Mouse (Mus musculus) liver, postnatal 0 days (tissue): ENCODE measurements at regions not wholly inside any gene's neighbourhood (a gene's known extent, or its start where the extent isn't known, plus 50 kb on each side); places are given as distances from the start of the nearest gene placed in this dataset.

Source experiments
- ATAC-seq: fragments of 200-750 bp; cut with Nextera tagmentation; 2 replicates; pipeline ENCODE4 v1.8.0; 2017; ENCODE audit warnings: mild to moderate bottlenecking, moderate library complexity
- DNase-seq: peaks from one replicate; pipeline ENCODE4 v3.0.0-alpha.2; 2016
- H3K27ac ChIP-seq: fragments of 300-500 bp; sonication (generic); 2 replicates; pipeline ENCODE4 v1.5.1; 2014; ENCODE audit warnings: antibody characterized with exemption, moderate library complexity, mild to moderate bottlenecking, low read depth
- H3K27me3 ChIP-seq: fragments of 300-500 bp; sonication (generic); 2 replicates; pipeline ENCODE4 v1.6.1; 2014; ENCODE audit warnings: low read length, control low read depth, mixed read lengths; ENCODE audit not compliant: insufficient read depth
- H3K36me3 ChIP-seq: fragments of 300-500 bp; sonication (generic); replicated peaks from 2 replicates; pipeline ENCODE4 v1.6.1; 2014; ENCODE audit warnings: mild to moderate bottlenecking, control low read depth, low read length, moderate library complexity, mixed read lengths; ENCODE audit not compliant: insufficient read depth
- H3K4me1 ChIP-seq: fragments of 300-500 bp; sonication (generic); 2 replicates; pipeline ENCODE4 v1.6.1; 2014; ENCODE audit warnings: antibody characterized with exemption, mild to moderate bottlenecking, control low read depth; ENCODE audit not compliant: insufficient read depth
- H3K4me2 ChIP-seq: fragments of 300-500 bp; sonication (generic); 2 replicates; pipeline ENCODE4 v1.6.1; 2014; ENCODE audit warnings: low read depth, mild to moderate bottlenecking, low read length, moderate library complexity, mixed read lengths
- H3K4me3 ChIP-seq: fragments of 300-500 bp; sonication (generic); 2 replicates; pipeline ENCODE4 v1.5.1; 2014; ENCODE audit warnings: low read depth, low read length
- H3K9ac ChIP-seq: fragments of 300-500 bp; sonication (generic); replicated peaks from 2 replicates; pipeline ENCODE4 v1.6.1; 2014; ENCODE audit warnings: mild to moderate bottlenecking, moderate library complexity
- H3K9me3 ChIP-seq: fragments of 300-500 bp; sonication (generic); 2 replicates; pipeline ENCODE4 v1.6.1; 2016; ENCODE audit warnings: mild to moderate bottlenecking, control low read depth, low read length, mixed read lengths
- CTCF ChIP-seq: sonication (generic); IDR thresholded peaks from 2 replicates; pipeline ENCODE4 v1.5.1; 2016; ENCODE audit warnings: antibody characterized with exemption, low read depth
- EP300 ChIP-seq: IDR thresholded peaks from 2 replicates; pipeline ENCODE4 v1.6.1; 2016; ENCODE audit warnings: antibody characterized with exemption, low read depth, mild to moderate bottlenecking
- WGBS: fragments of 180-500 bp; shearing (Covaris S2); extraction: QIAGEN DNeasy Blood & Tissue Kit; methylation state at CpG from one replicate; pipeline ENCODE4 v1.1.7; 2014; ENCODE audit not compliant: insufficient replicate concordance; 5-methylcytosine and 5-hydroxymethylcytosine counted together

DNA sequence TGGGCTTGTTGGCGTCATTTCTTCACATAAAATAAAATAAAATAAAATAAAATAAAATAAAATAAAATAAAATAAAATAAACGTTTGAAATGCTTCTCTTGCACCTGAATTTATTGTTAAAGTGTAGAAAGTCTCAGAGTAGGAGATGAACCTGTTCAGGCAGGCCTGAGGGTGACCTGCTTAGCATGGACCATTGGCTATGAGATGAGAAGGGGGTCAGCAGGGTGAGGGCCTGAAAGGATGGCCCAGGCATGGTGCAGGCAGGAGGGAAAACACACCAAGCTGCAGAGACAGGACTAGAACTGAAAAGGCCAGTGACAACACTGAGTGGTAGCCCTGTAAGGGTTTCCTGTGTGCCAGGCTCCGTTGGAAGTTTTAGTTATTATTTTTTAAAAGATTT, 67.3 kb downstream of the Gpr6 start:
- H3K27ac ChIP-seq = no peak overlapping the region
- DNase-seq = no peak

DNA sequence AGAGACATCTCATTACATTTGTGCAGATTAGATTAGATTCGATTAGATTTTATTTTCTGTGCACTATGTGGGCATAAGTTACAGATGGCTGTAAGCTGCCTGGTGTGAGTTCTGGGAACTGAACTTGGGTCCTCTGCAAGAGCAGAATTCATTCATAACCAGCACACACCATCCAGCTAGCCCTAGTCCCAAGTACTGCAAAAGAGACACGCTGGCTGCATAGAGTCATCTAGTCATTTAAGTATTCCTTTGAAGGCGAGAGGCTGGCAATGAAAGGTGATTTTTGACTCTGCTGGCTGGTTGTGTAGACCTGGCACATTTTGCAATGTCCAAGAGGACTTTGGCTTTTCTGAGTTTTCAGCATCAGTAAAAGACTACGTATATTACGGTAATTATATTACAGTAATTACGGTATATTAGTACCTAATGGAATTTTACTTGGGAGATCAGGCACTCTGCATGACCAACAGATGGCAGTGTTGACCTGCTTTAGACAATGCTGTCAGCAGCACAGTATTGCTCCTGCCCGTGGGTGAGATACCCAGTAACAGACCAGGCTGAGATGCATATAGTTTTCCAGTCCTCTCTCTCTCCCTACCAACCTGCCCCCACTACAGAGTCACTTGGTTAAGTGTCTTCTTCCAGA, 67.9 kb downstream of the Gpr6 start:
- Histone ChIP-seq H3K9ac (no peak overlapping the region), H3K36me3 (no peaks in the 10 kb centered on the region), H3K27me3 (no peaks in the 10 kb centered on the region), H3K4me1 (peaks cover 22% of the 10 kb centered on the region), H3K4me2 (no peak overlapping the region), H3K4me3 (no peak overlapping the region), H3K9me3 (no peaks in the 10 kb centered on the region), H3K27ac (no peak overlapping the region)
- peak; percentile 96 for TF ChIP-seq CTCF
- no peak for TF ChIP-seq EP300
- DNase-seq (peak; percentile 75), ATAC-seq (peak; percentile 62)
- WGBS = 27% methylated on average over 7 of the region's 7 CpGs

More for the DNA sequence above, 67.3 kb downstream of the Gpr6 start:
- 65% methylated on average over 3 of the region's 3 CpGs for WGBS
- TF ChIP-seq CTCF = no peak
- no peak for ATAC-seq
- H3K27me3 ChIP-seq = no peaks in the 10 kb centered on the region
- no peak overlapping the region for H3K4me2 ChIP-seq
- H3K36me3 ChIP-seq = no peaks in the 10 kb centered on the region
- H3K4me1 ChIP-seq = peaks cover 22% of the 10 kb centered on the region
- H3K4me3 ChIP-seq = no peak overlapping the region
- H3K9me3 ChIP-seq = no peaks in the 10 kb centered on the region
- no peak overlapping the region for H3K9ac ChIP-seq

DNA sequence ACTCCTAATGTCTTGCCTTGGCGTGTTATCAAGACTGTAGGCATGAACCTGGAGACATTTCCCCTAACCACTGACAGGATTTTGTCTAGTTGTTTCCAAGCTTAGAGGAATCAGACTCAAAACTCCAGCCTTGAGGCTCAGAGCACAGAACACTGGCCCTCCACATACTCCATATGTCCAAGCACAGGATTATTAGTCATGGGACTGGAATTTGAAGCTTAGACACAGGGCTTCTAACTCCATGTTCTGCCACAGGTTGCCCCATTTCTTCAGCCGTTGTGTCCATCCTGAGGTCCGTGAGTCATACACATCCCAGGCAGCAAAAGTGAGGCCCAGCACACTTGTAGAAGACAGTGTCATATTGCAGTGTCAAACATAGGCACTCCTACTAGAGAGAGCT, 68.9 kb downstream of the Gpr6 start:
- Histone ChIP-seq H3K27ac (no peak overlapping the region), H3K4me3 (no peak overlapping the region), H3K4me1 (peaks cover 21% of the 10 kb centered on the region), H3K9me3 (no peaks in the 10 kb centered on the region), H3K36me3 (no peaks in the 10 kb centered on the region), H3K4me2 (no peak overlapping the region), H3K27me3 (no peaks in the 10 kb centered on the region), H3K9ac (no peak overlapping the region)
- TF ChIP-seq EP300 (no peak), CTCF (no peak)
- DNase-seq (no peak), ATAC-seq (no peak)
- 77% methylated on average over 3 of the region's 3 CpGs for WGBS

DNA sequence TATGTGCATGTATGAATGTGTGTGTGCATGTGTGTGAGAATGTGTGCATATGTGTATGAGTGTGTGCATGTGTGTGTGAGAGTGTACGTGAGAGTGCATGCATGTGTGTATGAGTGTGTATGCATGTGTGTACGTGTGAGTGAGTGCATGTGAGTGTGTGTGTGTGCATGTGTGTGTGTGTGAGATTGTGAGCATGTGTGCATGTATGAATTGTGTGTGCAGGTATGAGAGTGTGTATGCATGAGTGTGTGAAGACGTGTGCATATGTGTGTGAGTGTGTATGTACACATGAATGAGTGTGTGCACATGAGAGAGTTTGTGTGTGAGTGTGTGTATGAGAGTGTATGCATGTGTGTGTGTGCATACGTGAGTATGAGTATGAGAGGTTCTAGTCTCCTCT, 71.1 kb downstream of the Gpr6 start:
- no peaks in the 10 kb centered on the region for H3K27me3 ChIP-seq
- no peak overlapping the region for H3K9ac ChIP-seq
- ATAC-seq = no peak
- H3K4me3 ChIP-seq = no peak overlapping the region
- H3K9me3 ChIP-seq = no peaks in the 10 kb centered on the region
- H3K36me3 ChIP-seq = no peaks in the 10 kb centered on the region
- peaks cover 2% of the 10 kb centered on the region for H3K4me1 ChIP-seq
- no peak overlapping the region for H3K27ac ChIP-seq
- H3K4me2 ChIP-seq = no peak overlapping the region
- WGBS = 79% methylated on average over 4 of the region's 4 CpGs
- DNase-seq = no peak
- TF ChIP-seq EP300 (no peak), CTCF (no peak)

DNA sequence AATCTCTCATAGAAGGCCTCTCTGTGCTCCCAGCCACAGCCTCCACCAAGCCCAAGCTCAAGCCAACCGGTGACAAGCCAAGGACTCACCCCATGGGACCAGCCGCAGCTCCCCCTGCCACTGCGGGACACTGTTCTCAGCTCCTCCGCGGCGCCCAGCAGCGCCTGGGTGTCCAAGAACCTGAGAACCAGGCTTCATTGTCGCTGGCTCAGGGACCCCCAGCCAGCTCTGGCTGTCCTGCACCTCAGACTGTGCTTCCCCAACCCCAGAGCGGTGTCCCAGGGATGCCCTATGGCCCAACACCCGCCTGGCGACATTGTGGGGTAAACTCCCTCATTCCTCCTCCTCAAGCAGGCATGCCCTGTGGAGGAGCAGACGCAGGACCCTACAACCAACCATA, 72.6 kb downstream of the Gpr6 start:
- H3K9me3 ChIP-seq = no peaks in the 10 kb centered on the region
- H3K4me3 ChIP-seq = no peak overlapping the region
- H3K36me3 ChIP-seq = no peaks in the 10 kb centered on the region
- DNase-seq (no peak), ATAC-seq (no peak)
- no peak overlapping the region for H3K4me2 ChIP-seq
- TF ChIP-seq CTCF (no peak), EP300 (no peak)
- H3K9ac ChIP-seq = no peak overlapping the region
- no peaks in the 10 kb centered on the region for H3K27me3 ChIP-seq
- WGBS = 69% methylated on average over 12 of the region's 12 CpGs
- no peak overlapping the region for H3K27ac ChIP-seq
- H3K4me1 ChIP-seq = no peaks in the 10 kb centered on the region

DNA sequence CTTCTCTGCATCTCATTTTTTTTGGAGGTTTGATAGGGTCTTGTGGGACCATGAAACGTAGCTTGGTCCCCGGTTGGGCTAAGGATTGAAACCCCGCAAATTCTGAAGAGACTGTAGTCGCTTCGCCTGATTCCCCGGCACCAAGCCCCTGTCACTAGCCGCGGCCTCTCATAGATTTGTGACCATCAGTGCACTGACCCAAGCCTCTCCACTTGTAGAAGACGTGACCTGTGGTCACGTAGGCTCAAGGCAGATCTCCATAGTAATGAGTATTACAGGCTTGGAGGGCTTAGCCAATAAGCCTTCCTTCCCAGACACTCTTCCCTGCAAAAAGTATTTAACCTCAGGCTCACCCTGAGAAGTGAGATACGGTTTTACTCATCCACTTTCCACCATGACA, 73.3 kb downstream of the Gpr6 start:
- H3K4me3 ChIP-seq = no peak overlapping the region
- no peak for TF ChIP-seq CTCF
- no peak for TF ChIP-seq EP300
- WGBS = 87% methylated on average over 11 of the region's 11 CpGs

DNA sequence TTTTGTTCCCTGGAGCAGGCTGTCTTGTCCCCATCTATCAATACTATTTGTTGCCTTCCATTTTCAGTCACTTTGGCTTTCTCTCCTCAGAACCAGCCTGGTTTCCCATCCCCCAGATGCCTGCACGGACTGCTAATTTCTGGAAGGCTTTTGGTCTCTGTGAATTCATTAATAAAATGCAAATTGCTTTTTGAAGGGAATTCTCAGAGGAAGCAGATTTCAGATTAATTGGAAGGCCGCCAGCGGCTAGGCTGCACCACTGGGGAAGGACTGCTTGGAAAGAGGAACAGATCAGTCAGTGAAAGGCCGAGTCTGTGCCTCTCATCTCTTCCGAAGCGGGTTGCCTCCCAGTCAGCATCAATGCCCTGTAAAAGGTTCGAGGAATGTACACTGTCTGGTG, 73.8 kb downstream of the Gpr6 start:
- no peaks in the 10 kb centered on the region for H3K27me3 ChIP-seq
- no peak overlapping the region for H3K27ac ChIP-seq
- H3K4me1 ChIP-seq = no peaks in the 10 kb centered on the region
- H3K4me2 ChIP-seq = no peak overlapping the region
- DNase-seq (no peak), ATAC-seq (no peak)
- H3K9me3 ChIP-seq = no peaks in the 10 kb centered on the region
- no peaks in the 10 kb centered on the region for H3K36me3 ChIP-seq
- H3K4me3 ChIP-seq = no peak overlapping the region
- WGBS = 63% methylated on average over 7 of the region's 7 CpGs
- no peak overlapping the region for H3K9ac ChIP-seq
- TF ChIP-seq EP300 = no peak

More for the DNA sequence above, 73.3 kb downstream of the Gpr6 start:
- no peak overlapping the region for H3K4me2 ChIP-seq
- H3K36me3 ChIP-seq = no peaks in the 10 kb centered on the region
- no peak for ATAC-seq
- no peaks in the 10 kb centered on the region for H3K27me3 ChIP-seq
- no peak overlapping the region for H3K27ac ChIP-seq
- no peaks in the 10 kb centered on the region for H3K4me1 ChIP-seq
- no peak overlapping the region for H3K9ac ChIP-seq
- no peak for DNase-seq
- no peaks in the 10 kb centered on the region for H3K9me3 ChIP-seq
